Mouse (Mus musculus): ENCODE measurements around the gene Scn10a. TPM values are rescaled to one million over a fixed set of nuclear protein-coding genes. Genes with fewer than 3 reads are reported as not detected.

Gene Scn10a
- polyA plus RNA-seq, 1 experiment = not detected

DNA sequence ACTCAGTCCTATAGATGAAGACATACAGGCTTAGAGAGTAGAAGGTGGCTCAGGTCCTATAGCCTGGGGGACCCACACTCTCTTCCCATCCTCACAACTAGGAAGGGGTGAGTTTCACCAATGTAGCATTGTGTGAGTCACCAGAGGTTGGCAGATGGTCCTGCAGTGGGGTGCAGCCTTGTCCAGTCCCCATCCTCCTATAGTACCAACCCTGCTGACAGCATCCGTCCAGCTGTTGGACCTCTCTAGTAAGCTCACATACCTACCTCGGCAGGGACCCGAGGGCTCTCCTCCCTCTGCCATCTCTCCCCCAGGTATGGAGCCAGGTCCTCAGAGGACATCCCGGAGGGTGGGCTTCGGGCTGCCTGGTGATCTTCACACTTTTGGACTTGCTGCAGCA is 85.6 kb downstream of the Scn10a start:
- TF ChIP-seq CTCF (IDR thresholded peaks at IDR 0.05; ENCODE audit: control insufficient read depth, insufficient read depth, low read length) (no peak), POLR2A (IDR thresholded peaks at IDR 0.05; ENCODE audit: borderline replicate concordance, control insufficient read depth, low read depth, low read length) (no peak)
- Histone ChIP-seq H3K4me1 (ENCODE audit: control insufficient read depth, insufficient read depth, low read length) (no peaks in the 10 kb centered on the region), H3K4me3 (replicated peaks; ENCODE audit: control insufficient read depth, low read depth, low read length) (no peak overlapping the region), H3K27ac (ENCODE audit: control insufficient read depth, insufficient read depth, low read depth, low read length, poor library complexity) (no peak overlapping the region)
- 73% methylated on average over 5 of the region's 5 CpGs for WGBS

DNA sequence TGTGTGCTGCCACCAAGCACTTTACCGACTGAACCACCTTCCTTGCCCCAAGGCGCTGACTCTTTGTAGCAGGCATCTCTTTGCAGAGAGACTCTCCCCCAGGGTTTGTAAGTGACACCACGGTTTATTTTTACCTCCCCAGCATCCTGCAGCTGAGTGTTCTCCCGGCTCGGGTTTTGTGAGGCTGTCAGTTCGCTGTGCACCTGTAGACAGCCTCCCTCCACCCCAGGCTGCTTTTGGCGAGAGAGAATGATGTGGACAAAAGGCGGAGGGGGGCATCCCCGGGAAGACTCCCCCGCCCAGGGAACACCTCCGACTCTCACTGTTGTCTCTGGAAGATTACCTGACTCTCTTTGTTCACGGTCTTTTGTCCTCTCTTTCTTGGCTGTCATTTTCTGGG is 86.3 kb downstream of the Scn10a start:
- no peak overlapping the region for H3K4me3 ChIP-seq (replicated peaks; ENCODE audit: control insufficient read depth, low read depth, low read length)
- H3K4me1 ChIP-seq (ENCODE audit: control insufficient read depth, insufficient read depth, low read length) = no peaks in the 10 kb centered on the region
- WGBS = 50% methylated on average over 12 of the region's 12 CpGs
- H3K27ac ChIP-seq (ENCODE audit: control insufficient read depth, insufficient read depth, low read depth, low read length, poor library complexity) = no peak overlapping the region
- TF ChIP-seq POLR2A (IDR thresholded peaks at IDR 0.05; ENCODE audit: borderline replicate concordance, control insufficient read depth, low read depth, low read length) = no peak
- no peak for TF ChIP-seq CTCF (IDR thresholded peaks at IDR 0.05; ENCODE audit: control insufficient read depth, insufficient read depth, low read length)

- H3K4me3 ChIP-seq (replicated peaks; ENCODE audit: control insufficient read depth, low read depth, low read length) = no peak overlapping the region
- TF ChIP-seq CTCF (IDR thresholded peaks at IDR 0.05; ENCODE audit: control insufficient read depth, insufficient read depth, low read length) (no peak), POLR2A (IDR thresholded peaks at IDR 0.05; ENCODE audit: borderline replicate concordance, control insufficient read depth, low read depth, low read length) (no peak)
- H3K27ac ChIP-seq (ENCODE audit: control insufficient read depth, insufficient read depth, low read depth, low read length, poor library complexity) = no peak overlapping the region
- 59% methylated on average over 15 of the region's 15 CpGs for WGBS
- H3K4me1 ChIP-seq (ENCODE audit: control insufficient read depth, insufficient read depth, low read length) = no peaks in the 10 kb centered on the region
These were observed 87.1 kb downstream of the Scn10a start for GRCm38 (mm10) chr9:119631899-119632533.

GRCm38 (mm10) chr9:119631393-119631898 is 87.7 kb downstream of the Scn10a start:
- no peaks in the 10 kb centered on the region for H3K4me1 ChIP-seq (ENCODE audit: control insufficient read depth, insufficient read depth, low read length)
- no peak overlapping the region for H3K4me3 ChIP-seq (replicated peaks; ENCODE audit: control insufficient read depth, low read depth, low read length)
- no peak overlapping the region for H3K27ac ChIP-seq (ENCODE audit: control insufficient read depth, insufficient read depth, low read depth, low read length, poor library complexity)
- TF ChIP-seq CTCF (IDR thresholded peaks at IDR 0.05; ENCODE audit: control insufficient read depth, insufficient read depth, low read length) (no peak), POLR2A (IDR thresholded peaks at IDR 0.05; ENCODE audit: borderline replicate concordance, control insufficient read depth, low read depth, low read length) (no peak)
- WGBS = 75% methylated on average over 13 of the region's 13 CpGs

- no peak overlapping the region for H3K4me3 ChIP-seq (replicated peaks; ENCODE audit: control insufficient read depth, low read depth, low read length)
- no peak overlapping the region for H3K27ac ChIP-seq (ENCODE audit: control insufficient read depth, insufficient read depth, low read depth, low read length, poor library complexity)
- no peak for TF ChIP-seq CTCF (IDR thresholded peaks at IDR 0.05; ENCODE audit: control insufficient read depth, insufficient read depth, low read length)
- TF ChIP-seq POLR2A (IDR thresholded peaks at IDR 0.05; ENCODE audit: borderline replicate concordance, control insufficient read depth, low read depth, low read length) = no peak
- H3K4me1 ChIP-seq (ENCODE audit: control insufficient read depth, insufficient read depth, low read length) = no peaks in the 10 kb centered on the region; the same call in 1 of the 2 replicates
- 32% methylated on average over 8 of the region's 8 CpGs for WGBS
These were observed 90.3 kb downstream of the Scn10a start for GRCm38 (mm10) chr9:119628690-119629268.

- no peak for TF ChIP-seq CTCF (IDR thresholded peaks at IDR 0.05; ENCODE audit: control insufficient read depth, insufficient read depth, low read length)
- no peak for TF ChIP-seq POLR2A (IDR thresholded peaks at IDR 0.05; ENCODE audit: borderline replicate concordance, control insufficient read depth, low read depth, low read length)
- Histone ChIP-seq H3K27ac (ENCODE audit: control insufficient read depth, insufficient read depth, low read depth, low read length, poor library complexity) (no peak overlapping the region), H3K4me1 (ENCODE audit: control insufficient read depth, insufficient read depth, low read length) (no peaks in the 10 kb centered on the region; the same call in 1 of the 2 replicates), H3K4me3 (replicated peaks; ENCODE audit: control insufficient read depth, low read depth, low read length) (no peak overlapping the region)
- 60% methylated on average over 6 of the region's 6 CpGs for WGBS
These were observed 91.9 kb downstream of the Scn10a start for GRCm38 (mm10) chr9:119627227-119627626.

GRCm38 (mm10) chr9:119624151-119624550 is 95.0 kb downstream of the Scn10a start:
- 73% methylated on average over 4 of the region's 4 CpGs for WGBS
- H3K27ac ChIP-seq (ENCODE audit: control insufficient read depth, insufficient read depth, low read depth, low read length, poor library complexity) = no peak overlapping the region
- TF ChIP-seq POLR2A (IDR thresholded peaks at IDR 0.05; ENCODE audit: borderline replicate concordance, control insufficient read depth, low read depth, low read length) (no peak), CTCF (IDR thresholded peaks at IDR 0.05; ENCODE audit: control insufficient read depth, insufficient read depth, low read length) (no peak)
- no peaks in the 10 kb centered on the region; the same call in 1 of the 2 replicates for H3K4me1 ChIP-seq (ENCODE audit: control insufficient read depth, insufficient read depth, low read length)
- no peak overlapping the region for H3K4me3 ChIP-seq (replicated peaks; ENCODE audit: control insufficient read depth, low read depth, low read length)

DNA sequence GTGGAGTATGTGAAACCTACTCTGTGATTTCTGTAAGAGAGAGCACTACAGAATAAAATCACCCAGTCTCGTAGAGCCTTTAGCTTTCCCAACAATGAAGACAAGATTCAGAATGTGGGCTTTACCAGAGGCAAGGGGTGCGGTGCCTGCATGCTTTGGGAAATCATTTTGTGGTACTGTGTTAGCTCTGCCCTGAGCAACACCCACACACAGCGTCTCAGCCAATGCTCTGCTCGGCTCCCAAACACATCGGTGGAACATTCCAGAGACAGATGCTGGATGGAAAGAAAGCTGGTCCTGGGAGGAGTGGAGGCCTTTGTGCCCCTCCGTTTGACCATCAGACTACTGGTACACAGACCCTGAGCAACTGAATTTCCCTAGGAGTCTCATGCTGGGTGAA is 104.3 kb downstream of the Scn10a start:
- Histone ChIP-seq H3K4me3 (replicated peaks; ENCODE audit: control insufficient read depth, low read depth, low read length) (no peak overlapping the region), H3K27ac (ENCODE audit: control insufficient read depth, insufficient read depth, low read depth, low read length, poor library complexity) (no peak overlapping the region), H3K4me1 (ENCODE audit: control insufficient read depth, insufficient read depth, low read length) (no peaks in the 10 kb centered on the region)
- TF ChIP-seq CTCF (IDR thresholded peaks at IDR 0.05; ENCODE audit: control insufficient read depth, insufficient read depth, low read length) (no peak), POLR2A (IDR thresholded peaks at IDR 0.05; ENCODE audit: borderline replicate concordance, control insufficient read depth, low read depth, low read length) (no peak)
- WGBS = 81% methylated on average over 6 of the region's 6 CpGs
